Mouse (Mus musculus) megakaryocyte-erythroid progenitor cell, adult 5-6 weeks (primary cell): ENCODE measurements around the gene 2310009B15Rik. TPM values are rescaled to one million over a fixed set of nuclear protein-coding genes. Genes with fewer than 3 reads are reported as not detected.

Experiments
- total RNA-seq, 2 experiments: library from RNA; stranded (forward) in 1 of 2; stranded (reverse) in 1 of 2; fragments of 200-1000, 215-1000 nt in 1 of 2; fragments of >200 nt in 1 of 2; fragmentation: Nextera tagmentation in 1 of 2; gene quantifications; 2 replicates each; pipeline ENCODE4 v1.2.3; 2014 to 2017

The 2310009B15Rik gene
- total RNA-seq, 2 experiments from 2014 or later = 23.2 to 36.4 TPM

Other genes starting within 250 kb of the 2310009B15Rik start
- 12.7 and 16.4 TPM in 2 replicates for gene Nek7, start 236.7 kb downstream of the 2310009B15Rik start, total RNA-seq (2014; fragmentation: Nextera tagmentation)
- gene Nek7, start 236.7 kb downstream of the 2310009B15Rik start, total RNA-seq (2017) = 20.2 and 25.7 TPM in 2 replicates
- gene Lhx9, start 8.3 kb downstream of the 2310009B15Rik start, total RNA-seq (2014; fragmentation: Nextera tagmentation) = not detected in 2 replicates
- not detected in 2 replicates for gene Lhx9, start 8.3 kb downstream of the 2310009B15Rik start, total RNA-seq (2017)
- gene Dennd1b, start 106.6 kb upstream of the 2310009B15Rik start, total RNA-seq (2014; fragmentation: Nextera tagmentation) = 21.0 and 26.8 TPM in 2 replicates
- 13.8 and 19.3 TPM in 2 replicates for gene Dennd1b, start 106.6 kb upstream of the 2310009B15Rik start, total RNA-seq (2017)